1 mouse cellular context compared by ENCODE assay signal in the genomic region with DNA sequence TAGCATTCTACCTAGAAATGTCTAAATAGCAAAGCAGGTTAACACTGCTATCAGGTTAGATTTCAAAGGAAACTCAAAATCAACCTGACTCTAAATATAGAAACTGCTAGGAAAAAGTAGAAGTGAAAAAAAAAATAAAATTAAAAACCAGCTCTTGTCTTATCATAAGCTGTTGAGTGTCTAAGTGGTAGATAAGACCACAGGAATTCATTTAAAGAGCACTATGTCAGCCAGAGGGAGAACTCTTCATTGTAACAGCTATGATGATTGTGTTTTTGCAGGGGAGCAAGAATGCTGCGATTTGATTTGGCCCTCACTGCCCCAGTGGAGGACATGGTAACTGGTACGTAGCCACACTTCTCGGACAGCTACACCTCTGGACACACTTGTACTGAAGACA.
TF ChIP-seq lines count a peak whose summit lies in the region.

No protein-coding gene starts in this region.

TF ChIP-seq in MEL, 35 proteins besides CTCF, POLR2A, EP300 and RAD21 (continued from another document):
- no peak for TF ChIP-seq KAT2A (conservative IDR thresholded peaks at IDR 0.05; ENCODE audit: low read depth, low read length)
- TF ChIP-seq SMC3 (IDR thresholded peaks at IDR 0.05; ENCODE audit: low read depth, low read length), result no peak
- no peak for TF ChIP-seq TAL1 (IDR thresholded peaks at IDR 0.05; ENCODE audit: low read length)
- TF ChIP-seq ZNF384 (IDR thresholded peaks at IDR 0.05; ENCODE audit: low read depth, low read length), result peak; percentile 55
- no peak for TF ChIP-seq MAFK (IDR thresholded peaks at IDR 0.05; ENCODE audit: borderline replicate concordance, low read depth, low read length)
- TF ChIP-seq MAZ (IDR thresholded peaks at IDR 0.05; ENCODE audit: low read depth, low read length), result no peak
- peak; percentile 73; the same call in 1 of the 2 replicates for TF ChIP-seq MEF2A (IDR thresholded peaks at IDR 0.05; ENCODE audit: extremely low read depth, insufficient replicate concordance, low read depth, low read length, poor library complexity, severe bottlenecking)
- peak; percentile 72 for TF ChIP-seq RCOR1 (IDR thresholded peaks at IDR 0.05; ENCODE audit: low read depth, low read length)
- TF ChIP-seq ZC3H11A (IDR thresholded peaks at IDR 0.05; ENCODE audit: low read depth, low read length), result no peak
- no peak for TF ChIP-seq HCFC1 (IDR thresholded peaks at IDR 0.05; ENCODE audit: low read depth, low read length)
- no peak for TF ChIP-seq ZKSCAN1 (IDR thresholded peaks at IDR 0.05; ENCODE audit: low read depth, low read length)
- TF ChIP-seq GATA1 (IDR thresholded peaks at IDR 0.05; ENCODE audit: low read depth, low read length), result peak; percentile 69
